Mouse (Mus musculus): Measurements from ENCODE around the gene Eya4. TPM values are rescaled to one million over a fixed set of nuclear protein-coding genes. Genes with fewer than 3 reads are reported as not detected.

Gene Eya4
- polyA plus RNA-seq, 1 experiment from 2014 or later: 1.7 TPM

GRCm38 (mm10) chr10:23220432-23220831 is 130.2 kb downstream of the Eya4 start:
- Histone ChIP-seq H3K4me2 (0 out of 2 replicates have a peak overlapping the region, but pooled peaks have one; percentile 2), H3K4me3 (no peak overlapping the region), H3K9ac (no peak overlapping the region), H3K27me3 (no peaks in the 10 kb centered on the region), H3K9me3 (replicated peaks) (no peaks in the 10 kb centered on the region), H3K27ac (no peak overlapping the region), H3K4me1 (peaks cover 12% of the 10 kb centered on the region), H3K36me3 (ENCODE audit: poor library complexity, severe bottlenecking) (no peaks in the 10 kb centered on the region)
- WGBS: 7% methylated on average over 3 of the region's 3 CpGs
- 0 out of 2 replicates have a peak, but pooled peaks have one; percentile 36 for ATAC-seq

- H3K27me3 ChIP-seq: no peaks in the 10 kb centered on the region
- no peak overlapping the region for H3K27ac ChIP-seq
- H3K9me3 ChIP-seq (replicated peaks): no peaks in the 10 kb centered on the region
- 65% methylated on average over 4 of the region's 4 CpGs for WGBS
- no peak overlapping the region for H3K9ac ChIP-seq
- peaks cover 12% of the 10 kb centered on the region for H3K4me1 ChIP-seq
- no peak overlapping the region for H3K4me2 ChIP-seq
- no peaks in the 10 kb centered on the region for H3K36me3 ChIP-seq (ENCODE audit: poor library complexity, severe bottlenecking)
- H3K4me3 ChIP-seq: no peak overlapping the region
- ATAC-seq: peak; percentile 76
These were observed 133.8 kb downstream of the Eya4 start for GRCm38 (mm10) chr10:23216815-23217214.

- Histone ChIP-seq H3K9ac (no peak overlapping the region), H3K27ac (no peak overlapping the region), H3K4me2 (no peak overlapping the region), H3K4me3 (no peak overlapping the region), H3K36me3 (ENCODE audit: poor library complexity, severe bottlenecking) (no peaks in the 10 kb centered on the region), H3K27me3 (no peaks in the 10 kb centered on the region), H3K9me3 (replicated peaks) (no peaks in the 10 kb centered on the region), H3K4me1 (no peaks in the 10 kb centered on the region)
- WGBS: 77% methylated on average over 2 of the region's 2 CpGs
- no peak for ATAC-seq
These were observed 139.2 kb downstream of the Eya4 start for GRCm38 (mm10) chr10:23211381-23211780.

- Histone ChIP-seq H3K4me1 (peaks cover 15% of the 10 kb centered on the region), H3K27me3 (no peaks in the 10 kb centered on the region), H3K4me2 (no peak overlapping the region), H3K36me3 (ENCODE audit: poor library complexity, severe bottlenecking) (no peaks in the 10 kb centered on the region), H3K9me3 (replicated peaks) (no peaks in the 10 kb centered on the region), H3K9ac (no peak overlapping the region), H3K4me3 (no peak overlapping the region), H3K27ac (no peak overlapping the region)
- 44% methylated on average over 4 of the region's 4 CpGs for WGBS
- peak; percentile 31 for ATAC-seq
These were observed 146.7 kb downstream of the Eya4 start for GRCm38 (mm10) chr10:23203885-23204284.

GRCm38 (mm10) chr10:23203144-23203838 is 147.3 kb downstream of the Eya4 start:
- Histone ChIP-seq H3K27me3 (no peaks in the 10 kb centered on the region), H3K4me2 (no peak overlapping the region), H3K4me3 (no peak overlapping the region), H3K4me1 (peaks cover 15% of the 10 kb centered on the region), H3K9ac (no peak overlapping the region), H3K27ac (no peak overlapping the region), H3K9me3 (replicated peaks) (no peaks in the 10 kb centered on the region), H3K36me3 (ENCODE audit: poor library complexity, severe bottlenecking) (no peaks in the 10 kb centered on the region)
- peak; percentile 79 for ATAC-seq
- WGBS: 37% methylated on average over 10 of the region's 10 CpGs

GRCm38 (mm10) chr10:23202591-23202990 is 148.0 kb downstream of the Eya4 start:
- Histone ChIP-seq H3K27me3 (no peaks in the 10 kb centered on the region), H3K9me3 (replicated peaks) (no peaks in the 10 kb centered on the region), H3K4me2 (no peak overlapping the region), H3K9ac (no peak overlapping the region), H3K36me3 (ENCODE audit: poor library complexity, severe bottlenecking) (no peaks in the 10 kb centered on the region), H3K4me3 (no peak overlapping the region), H3K4me1 (peaks cover 15% of the 10 kb centered on the region), H3K27ac (no peak overlapping the region)
- no peak for ATAC-seq
- 98% methylated on average over 4 of the region's 4 CpGs for WGBS

GRCm38 (mm10) chr10:23198251-23198650 is 152.3 kb downstream of the Eya4 start:
- H3K27ac ChIP-seq: no peak overlapping the region
- no peak for ATAC-seq
- H3K4me2 ChIP-seq: no peak overlapping the region
- H3K9ac ChIP-seq: no peak overlapping the region
- H3K4me1 ChIP-seq: peaks cover 10% of the 10 kb centered on the region; the same call in 1 of the 2 replicates
- H3K27me3 ChIP-seq: no peaks in the 10 kb centered on the region
- WGBS: 77% methylated on average over 5 of the region's 5 CpGs
- no peak overlapping the region for H3K4me3 ChIP-seq
- no peaks in the 10 kb centered on the region for H3K36me3 ChIP-seq (ENCODE audit: poor library complexity, severe bottlenecking)
- H3K9me3 ChIP-seq (replicated peaks): no peaks in the 10 kb centered on the region

- ATAC-seq: no peak
- no peaks in the 10 kb centered on the region for H3K9me3 ChIP-seq (replicated peaks)
- H3K4me1 ChIP-seq: peaks cover 5% of the 10 kb centered on the region; the same call in 1 of the 2 replicates
- no peak overlapping the region for H3K9ac ChIP-seq
- no peaks in the 10 kb centered on the region for H3K36me3 ChIP-seq (ENCODE audit: poor library complexity, severe bottlenecking)
- 94% methylated on average over 4 of the region's 4 CpGs for WGBS
- no peak overlapping the region for H3K27ac ChIP-seq
- H3K4me2 ChIP-seq: no peak overlapping the region
- H3K4me3 ChIP-seq: no peak overlapping the region
- H3K27me3 ChIP-seq: no peaks in the 10 kb centered on the region
These were observed 154.2 kb downstream of the Eya4 start for GRCm38 (mm10) chr10:23196336-23196735.

GRCm38 (mm10) chr10:23195337-23195736 is 155.2 kb downstream of the Eya4 start:
- Histone ChIP-seq H3K27me3 (no peaks in the 10 kb centered on the region), H3K4me1 (peaks cover 5% of the 10 kb centered on the region; the same call in 1 of the 2 replicates), H3K27ac (no peak overlapping the region), H3K4me3 (no peak overlapping the region), H3K9ac (no peak overlapping the region), H3K36me3 (ENCODE audit: poor library complexity, severe bottlenecking) (no peaks in the 10 kb centered on the region), H3K4me2 (no peak overlapping the region), H3K9me3 (replicated peaks) (no peaks in the 10 kb centered on the region)
- ATAC-seq: peak; percentile 63; the same call in 1 of the 2 replicates
- WGBS: 35% methylated on average over 2 of the region's 2 CpGs

- H3K27ac ChIP-seq: no peak overlapping the region
- 91% methylated on average over 10 of the region's 10 CpGs for WGBS
- no peak for ATAC-seq
These were observed 160.8 kb downstream of the Eya4 start for GRCm38 (mm10) chr10:23189836-23190235.

GRCm38 (mm10) chr10:23185391-23185790 is 165.2 kb downstream of the Eya4 start:
- no peak for ATAC-seq
- H3K4me3 ChIP-seq: no peak overlapping the region
- no peak overlapping the region for H3K9ac ChIP-seq
- H3K36me3 ChIP-seq (ENCODE audit: poor library complexity, severe bottlenecking): no peaks in the 10 kb centered on the region
- no peak overlapping the region for H3K4me2 ChIP-seq
- no peaks in the 10 kb centered on the region; the same call in 1 of the 2 replicates for H3K4me1 ChIP-seq
- H3K9me3 ChIP-seq (replicated peaks): no peaks in the 10 kb centered on the region
- H3K27ac ChIP-seq: no peak overlapping the region
- WGBS: 86% methylated on average over 6 of the region's 6 CpGs
- no peaks in the 10 kb centered on the region for H3K27me3 ChIP-seq

More at GRCm38 (mm10) chr10:23189836-23190235, 160.8 kb downstream of the Eya4 start:
- Histone ChIP-seq H3K36me3 (ENCODE audit: poor library complexity, severe bottlenecking) (no peaks in the 10 kb centered on the region), H3K27me3 (no peaks in the 10 kb centered on the region), H3K4me3 (no peak overlapping the region), H3K9ac (no peak overlapping the region), H3K4me2 (no peak overlapping the region), H3K4me1 (no peaks in the 10 kb centered on the region), H3K9me3 (replicated peaks) (no peaks in the 10 kb centered on the region)

GRCm38 (mm10) chr10:23181572-23182493 is 168.8 kb downstream of the Eya4 start:
- 89% methylated on average over 11 of the region's 11 CpGs for WGBS
- H3K27ac ChIP-seq: no peak overlapping the region
- H3K9ac ChIP-seq: no peak overlapping the region
- no peaks in the 10 kb centered on the region for H3K27me3 ChIP-seq
- H3K4me3 ChIP-seq: no peak overlapping the region
- no peaks in the 10 kb centered on the region for H3K36me3 ChIP-seq (ENCODE audit: poor library complexity, severe bottlenecking)
- no peak for ATAC-seq
- no peak overlapping the region for H3K4me2 ChIP-seq
- no peaks in the 10 kb centered on the region for H3K9me3 ChIP-seq (replicated peaks)
- H3K4me1 ChIP-seq: peaks cover 17% of the 10 kb centered on the region

All from forebrain, embryonic 13.5 days (tissue).